Mouse (Mus musculus) ES-Bruce4 (cell line): ENCODE measurements at regions not wholly inside any gene's neighbourhood (a gene's known extent, or its start where the extent isn't known, plus 50 kb on each side); places are given as distances from the start of the nearest gene placed in this dataset.

Source experiments
- CTCF ChIP-seq: IDR thresholded peaks from one replicate; pipeline ENCODE4 v1.8.1; 2011; ENCODE audit warnings: low read depth, low read length
- POLR2A ChIP-seq: IDR thresholded peaks from one replicate; pipeline ENCODE4 v1.8.1; 2011; ENCODE audit warnings: low read length; ENCODE audit not compliant: insufficient read depth

DNA sequence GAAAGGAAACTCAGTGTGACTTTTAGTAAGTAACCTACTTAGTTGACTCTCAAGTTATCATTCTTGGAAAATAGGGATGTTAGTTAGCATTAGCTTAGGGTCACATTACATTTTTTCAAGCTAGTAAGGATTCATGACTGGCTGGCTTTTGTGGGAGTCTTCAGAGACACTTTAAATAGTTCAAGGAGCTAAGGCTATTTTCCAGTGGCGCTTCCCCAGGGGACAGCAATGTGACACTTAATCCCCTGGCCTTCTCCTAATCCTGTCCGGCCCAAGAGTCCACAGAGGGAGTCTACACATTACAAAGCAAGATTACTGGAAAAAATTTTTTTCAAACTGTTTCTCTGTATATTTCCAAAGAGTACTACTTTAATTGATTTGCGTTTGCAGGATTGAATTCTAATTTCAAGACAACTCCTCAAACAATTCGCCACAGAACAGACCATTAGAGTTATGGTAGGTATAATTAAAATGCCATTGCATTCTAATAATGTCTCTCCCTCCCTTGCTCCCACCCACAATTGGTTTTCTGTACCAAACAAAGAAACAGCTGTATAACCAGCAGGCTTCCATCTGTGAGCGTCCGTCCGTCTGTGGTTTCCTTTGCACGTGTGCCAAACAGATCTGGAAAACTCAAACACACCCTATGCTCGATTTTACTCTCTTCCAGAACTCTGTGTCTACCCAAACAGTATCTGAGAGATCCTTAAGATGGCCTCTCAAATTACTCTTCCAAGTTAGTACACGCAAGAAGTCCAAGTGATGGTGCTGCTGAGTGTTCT lies 341.1 kb upstream of the Cd180 start:
- TF ChIP-seq CTCF (no peak), POLR2A (no peak)
